ENCODE assay signal across 17 mouse cellular contexts in genomic region chr4:118568709-118569108, GRCm38 (mm10). TPM values are rescaled to one million over a fixed set of nuclear protein-coding genes. Genes with fewer than 3 reads are reported as not detected.
DNase-seq lines count a peak whose midpoint lies in the region; ATAC-seq lines count a peak whose summit lies in the region.
"Had no signal": no experiment of that assay in that cellular context is flagged by ENCODE, and none has a peak within 500 bp of the region (broad histone marks: within the 10 kb centered on the region; RNA-seq: fewer than 3 reads in every experiment).

No protein-coding gene starts in this region.

- no peak overlapping the region for H3K9ac ChIP-seq in hindbrain, embryonic 14.5 days
- no peak overlapping the region for H3K9ac ChIP-seq in intestine, embryonic 15.5 days
- H3K9ac ChIP-seq: forebrain, embryonic 12.5 days; limb, embryonic 15.5 days had no signal

- no peaks in the 10 kb centered on the region for H3K9me3 ChIP-seq in hindbrain, embryonic 10.5 days
- H3K9me3 ChIP-seq in hindbrain, embryonic 14.5 days (ENCODE audit: control insufficient read depth, low read length) = no peaks in the 10 kb centered on the region
- no peaks in the 10 kb centered on the region for H3K9me3 ChIP-seq in intestine, embryonic 15.5 days
- H3K9me3 ChIP-seq: forebrain, embryonic 12.5 days; limb, embryonic 15.5 days; megakaryocyte, embryonic 14.5 days had no signal

- H3K4me1 ChIP-seq in hindbrain, embryonic 10.5 days (replicated peaks) = peaks cover 5% of the 10 kb centered on the region
- H3K4me1 ChIP-seq in hindbrain, embryonic 14.5 days (replicated peaks; ENCODE audit: control insufficient read depth, insufficient read depth, low read length) = no peaks in the 10 kb centered on the region
- no peaks in the 10 kb centered on the region for H3K4me1 ChIP-seq in intestine, embryonic 15.5 days (replicated peaks)

- peak overlapping the region; percentile 45; the same call in 1 of the 2 replicates for H3K27ac ChIP-seq in hindbrain, embryonic 10.5 days
- H3K27ac ChIP-seq in hindbrain, embryonic 14.5 days = no peak overlapping the region
- no peak overlapping the region for H3K27ac ChIP-seq in intestine, embryonic 15.5 days
- H3K27ac ChIP-seq: forebrain, embryonic 12.5 days; gastrocnemius, adult 2 months; limb, embryonic 15.5 days had no signal

- peaks cover 12% of the 10 kb centered on the region for H3K27me3 ChIP-seq in hindbrain, embryonic 10.5 days (ENCODE audit: insufficient read depth, poor library complexity, severe bottlenecking)
- H3K27me3 ChIP-seq in hindbrain, embryonic 14.5 days (ENCODE audit: control insufficient read depth, insufficient read depth, low read length) = no peaks in the 10 kb centered on the region
- no peaks in the 10 kb centered on the region for H3K27me3 ChIP-seq in intestine, embryonic 15.5 days (replicated peaks)

- H3K4me3 ChIP-seq in hindbrain, embryonic 10.5 days = no peak overlapping the region; the same call in 1 of the 2 replicates
- no peak overlapping the region for H3K4me3 ChIP-seq in hindbrain, embryonic 14.5 days (replicated peaks; ENCODE audit: low read length)
- no peak overlapping the region for H3K4me3 ChIP-seq in intestine, embryonic 15.5 days (replicated peaks)
- H3K4me3 ChIP-seq: forebrain, embryonic 12.5 days; gastrocnemius, adult 2 months; limb, embryonic 15.5 days; megakaryocyte, embryonic 14.5 days had no signal

- WGBS in hindbrain, embryonic 10.5 days = 75% methylated on average over 10 of the region's 10 CpGs
- WGBS in hindbrain, embryonic 14.5 days = 71% methylated on average over 10 of the region's 10 CpGs
- 38% methylated on average over 10 of the region's 10 CpGs for WGBS in intestine, embryonic 15.5 days

- DNase-seq in hindbrain, embryonic 10.5 days (ENCODE audit: low spot score) = no peak
- no peak for DNase-seq in hindbrain, embryonic 14.5 days (ENCODE audit: low spot score)
- DNase-seq in c-Kit-positive CD71-positive TER-119-negative erythroid progenitor cells, embryonic 14.5 days (ENCODE audit: low read depth) = peak; percentile 85
- DNase-seq in kidney, adult 11 months = no peak
- DNase-seq in adrenal gland, adult (ENCODE audit: inconsistent age in 2 of 2, low spot score in 1 of 2) = no peak
- DNase-seq: adrenal gland, postnatal 10 days; cerebellum, adult 11 months; gastrocnemius, adult 2 months; layer of hippocampus, postnatal 36 days had no signal

- no peak overlapping the region for H3K4me2 ChIP-seq in hindbrain, embryonic 14.5 days (replicated peaks)
- peak overlapping the region; percentile 19; the same call in 1 of the 2 replicates for H3K4me2 ChIP-seq in intestine, embryonic 15.5 days (replicated peaks)
- H3K4me2 ChIP-seq: forebrain, embryonic 12.5 days; limb, embryonic 15.5 days had no signal

- ATAC-seq in hindbrain, embryonic 14.5 days (ENCODE audit: low FRiP score) = no peak
- ATAC-seq in intestine, embryonic 15.5 days = peak; percentile 71
- ATAC-seq in megakaryocyte-erythroid progenitor cell, adult 5-6 weeks (replicated peaks; ENCODE audit: low FRiP score, low TSS enrichment, poor library complexity, severe bottlenecking) = peak; percentile 49
- ATAC-seq in cerebellum, adult (ENCODE audit: insufficient number of reproducible peaks, low FRiP score, low TSS enrichment) = no peak
- ATAC-seq: Patski had no signal

- H3K36me3 ChIP-seq in hindbrain, embryonic 10.5 days = no peaks in the 10 kb centered on the region
- no peaks in the 10 kb centered on the region for H3K36me3 ChIP-seq in hindbrain, embryonic 14.5 days (replicated peaks; ENCODE audit: control insufficient read depth, insufficient read depth)
- no peaks in the 10 kb centered on the region for H3K36me3 ChIP-seq in intestine, embryonic 15.5 days
- H3K36me3 ChIP-seq: forebrain, embryonic 12.5 days; limb, embryonic 15.5 days had no signal

RNA-seq across cellular contexts. Expression of gene Tmem125, which starts 24.9 kb away (rescaled TPM):
- 0.71 and 1.1 TPM in 2 replicates for polyA plus RNA-seq in hindbrain, embryonic 10.5 days (2016; fragmentation: Nextera tagmentation; extraction: Ambion mirVana)
- polyA plus RNA-seq in hindbrain, embryonic 14.5 days (2014; fragmentation: Nextera tagmentation; extraction: Ambion mirVana) = not detected in 2 replicates
- 10.7 and 14.3 TPM in 2 replicates for polyA plus RNA-seq in intestine, embryonic 15.5 days (2015; fragmentation: Nextera tagmentation; extraction: Ambion mirVana)
- not detected in 2 replicates for total RNA-seq in megakaryocyte-erythroid progenitor cell, adult 5-6 weeks (2014; fragmentation: Nextera tagmentation)
- not detected in 2 replicates for total RNA-seq in megakaryocyte-erythroid progenitor cell, adult 5-6 weeks (2017)
- total RNA-seq: gastrocnemius, adult 2 months; hematopoietic stem cell, adult 5-6 weeks had no signal
- polyA plus RNA-seq: forebrain, embryonic 12.5 days had no signal

RNA-seq across cellular contexts. Expression of gene 2610528J11Rik, which starts 41.9 kb away (rescaled TPM):
- polyA plus RNA-seq in hindbrain, embryonic 10.5 days (2016; fragmentation: Nextera tagmentation; extraction: Ambion mirVana) = 1.1 and 2.8 TPM in 2 replicates
- polyA plus RNA-seq in hindbrain, embryonic 14.5 days (2014; fragmentation: Nextera tagmentation; extraction: Ambion mirVana) = not detected in 2 replicates
- 73.5 and 80.3 TPM in 2 replicates for polyA plus RNA-seq in intestine, embryonic 15.5 days (2015; fragmentation: Nextera tagmentation; extraction: Ambion mirVana)
- not detected in 2 replicates for total RNA-seq in megakaryocyte-erythroid progenitor cell, adult 5-6 weeks (2014; fragmentation: Nextera tagmentation)
- total RNA-seq in megakaryocyte-erythroid progenitor cell, adult 5-6 weeks (2017) = not detected in 2 replicates
- total RNA-seq: gastrocnemius, adult 2 months; hematopoietic stem cell, adult 5-6 weeks; layer of hippocampus, postnatal 36 days had no signal
- polyA plus RNA-seq: Patski had no signal

RNA-seq across cellular contexts. Expression of gene Cfap57, which starts 51.9 kb away (rescaled TPM):
- polyA plus RNA-seq in hindbrain, embryonic 10.5 days (2016; fragmentation: Nextera tagmentation; extraction: Ambion mirVana) = 0.71 and 1.3 TPM in 2 replicates
- 1.7 and 3.1 TPM in 2 replicates for polyA plus RNA-seq in hindbrain, embryonic 14.5 days (2014; fragmentation: Nextera tagmentation; extraction: Ambion mirVana)
- 0.55 and 0.58 TPM in 2 replicates for polyA plus RNA-seq in intestine, embryonic 15.5 days (2015; fragmentation: Nextera tagmentation; extraction: Ambion mirVana)
- total RNA-seq in megakaryocyte-erythroid progenitor cell, adult 5-6 weeks (2014; fragmentation: Nextera tagmentation) = not detected in 2 replicates
- total RNA-seq in megakaryocyte-erythroid progenitor cell, adult 5-6 weeks (2017) = not detected in 2 replicates
- total RNA-seq: adrenal gland, postnatal 10 days; gastrocnemius, adult 2 months had no signal

RNA-seq across cellular contexts. Expression of gene Ebna1bp2, which starts 51.9 kb away (rescaled TPM):
- 148 and 192 TPM in 2 replicates for polyA plus RNA-seq in hindbrain, embryonic 10.5 days (2016; fragmentation: Nextera tagmentation; extraction: Ambion mirVana)
- 102 TPM in 2 replicates for polyA plus RNA-seq in hindbrain, embryonic 14.5 days (2014; fragmentation: Nextera tagmentation; extraction: Ambion mirVana)
- polyA plus RNA-seq in intestine, embryonic 15.5 days (2015; fragmentation: Nextera tagmentation; extraction: Ambion mirVana) = 125 and 144 TPM in 2 replicates
- total RNA-seq in megakaryocyte-erythroid progenitor cell, adult 5-6 weeks (2014; fragmentation: Nextera tagmentation) = 99.6 and 135 TPM in 2 replicates
- 166 and 198 TPM in 2 replicates for total RNA-seq in megakaryocyte-erythroid progenitor cell, adult 5-6 weeks (2017)

Comparison
In these comparisons a context has a peak if more than half of its experiments do, and no peak if none do; other contexts are left out.
1. ATAC-seq: peak in intestine, embryonic 15.5 days (single experiment) and megakaryocyte-erythroid progenitor cell, adult 5-6 weeks (single experiment); none in hindbrain, embryonic 14.5 days (single experiment) and cerebellum, adult (single experiment).
2. RNA of gene 2610528J11Rik, which starts 41.9 kb away (polyA plus RNA-seq): 73.5 to 80.3 TPM in intestine, embryonic 15.5 days; 1.1 to 2.8 TPM in hindbrain, embryonic 10.5 days and not detected in hindbrain, embryonic 14.5 days; every median in the first group is over 10 times any median in the second.